Mouse (Mus musculus): ENCODE data around the gene Ak8. TPM values are rescaled to one million over a fixed set of nuclear protein-coding genes. Genes with fewer than 3 reads are reported as not detected.
A peak's percentile ranks its signal among the peaks of the same experiment; 100 is the strongest.

Gene Ak8
- polyA plus RNA-seq, 1 experiment from 2014 or later = 2.0 TPM

DNA sequence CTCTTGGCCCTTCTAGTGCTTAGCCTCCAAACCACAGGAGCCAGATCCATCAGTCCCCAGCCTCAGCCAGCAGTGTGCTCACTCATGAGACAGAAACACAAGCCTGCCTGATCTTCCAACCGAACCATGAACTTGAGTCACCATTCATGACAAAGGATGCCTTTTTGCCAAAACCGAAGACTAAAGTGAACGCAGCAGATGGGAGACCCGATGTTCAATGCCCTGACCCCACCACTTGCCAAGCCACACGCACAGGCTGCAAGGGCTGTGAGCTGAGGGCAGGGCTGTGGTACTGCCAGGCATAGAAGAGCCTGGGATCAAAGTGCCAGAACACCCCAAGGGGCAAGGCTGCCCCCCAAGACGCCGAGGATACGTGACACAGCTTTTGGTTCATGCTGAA is 13.1 kb downstream of the Ak8 start:
- no peaks in the 10 kb centered on the region for H3K9me3 ChIP-seq (ENCODE audit: control insufficient read depth, low read length)
- peaks cover 12% of the 10 kb centered on the region for H3K4me1 ChIP-seq (ENCODE audit: control insufficient read depth, insufficient read depth, low read length)
- H3K27ac ChIP-seq (replicated peaks; ENCODE audit: low read depth, low read length) = peak overlapping the region; percentile 74
- peak overlapping the region; percentile 3; the same call in 1 of the 2 replicates for H3K9ac ChIP-seq (ENCODE audit: low read depth, low read length)
- DNase-seq (ENCODE audit: low spot score) = no peak
- H3K4me3 ChIP-seq (ENCODE audit: low read depth, low read length) = no peak overlapping the region
- no peaks in the 10 kb centered on the region for H3K27me3 ChIP-seq (replicated peaks; ENCODE audit: control insufficient read depth, insufficient read depth, low read length)
- WGBS = 81% methylated on average over 8 of the region's 8 CpGs
- H3K36me3 ChIP-seq (ENCODE audit: control insufficient read depth, insufficient read depth, low read length) = no peaks in the 10 kb centered on the region
- ATAC-seq (ENCODE audit: low read depth) = no peak
- no peak overlapping the region for H3K4me2 ChIP-seq (ENCODE audit: low read depth, low read length)

DNA sequence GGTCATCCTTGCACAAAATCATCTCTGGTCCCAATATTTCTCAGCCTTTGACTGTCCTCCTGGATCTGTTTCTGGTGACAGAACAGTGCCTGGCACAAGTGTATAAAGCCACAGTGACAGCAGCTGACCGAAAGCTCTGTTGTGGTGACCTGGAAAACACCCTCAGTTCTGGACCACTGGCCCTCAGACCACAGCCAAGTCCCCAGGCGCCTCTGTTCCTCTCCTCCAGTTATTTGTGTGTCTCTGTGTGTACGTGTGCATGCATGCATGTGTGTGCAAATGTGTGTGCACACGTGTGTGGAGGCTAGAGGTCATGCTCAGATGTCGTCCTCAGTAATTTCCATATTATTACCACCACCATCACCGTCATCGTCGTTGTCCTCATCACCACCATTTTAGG is 22.5 kb downstream of the Ak8 start:
- Histone ChIP-seq H3K4me1 (ENCODE audit: control insufficient read depth, insufficient read depth, low read length) (no peaks in the 10 kb centered on the region), H3K36me3 (ENCODE audit: control insufficient read depth, insufficient read depth, low read length) (no peaks in the 10 kb centered on the region), H3K27ac (replicated peaks; ENCODE audit: low read depth, low read length) (no peak overlapping the region), H3K9ac (ENCODE audit: low read depth, low read length) (no peak overlapping the region), H3K27me3 (replicated peaks; ENCODE audit: control insufficient read depth, insufficient read depth, low read length) (no peaks in the 10 kb centered on the region), H3K9me3 (ENCODE audit: control insufficient read depth, low read length) (no peaks in the 10 kb centered on the region), H3K4me2 (ENCODE audit: low read depth, low read length) (no peak overlapping the region), H3K4me3 (ENCODE audit: low read depth, low read length) (no peak overlapping the region)
- WGBS = 86% methylated on average over 8 of the region's 8 CpGs
- no peak for ATAC-seq (ENCODE audit: low read depth)
- DNase-seq (ENCODE audit: low spot score) = no peak

DNA sequence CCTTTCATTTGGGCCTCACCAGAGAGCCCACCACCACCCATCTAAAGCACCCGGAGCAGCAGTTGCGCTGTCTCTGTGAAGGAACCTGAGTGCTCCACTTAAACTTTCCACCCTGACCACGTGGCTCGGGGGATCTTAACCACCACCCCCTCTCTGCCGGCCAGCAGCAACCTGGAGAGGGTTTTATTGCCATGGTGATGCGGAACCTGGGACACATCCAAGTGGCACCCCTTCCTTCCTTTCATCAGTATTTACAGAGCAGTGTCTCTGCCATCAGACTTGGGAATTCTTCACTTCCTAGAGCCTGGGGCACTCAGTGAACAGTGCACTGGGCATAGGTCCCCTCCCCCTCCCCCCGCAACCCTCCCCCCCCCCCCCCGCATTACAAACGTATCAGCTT is 23.9 kb downstream of the Ak8 start:
- H3K9ac ChIP-seq (ENCODE audit: low read depth, low read length) = no peak overlapping the region
- ATAC-seq (ENCODE audit: low read depth) = no peak

DNA sequence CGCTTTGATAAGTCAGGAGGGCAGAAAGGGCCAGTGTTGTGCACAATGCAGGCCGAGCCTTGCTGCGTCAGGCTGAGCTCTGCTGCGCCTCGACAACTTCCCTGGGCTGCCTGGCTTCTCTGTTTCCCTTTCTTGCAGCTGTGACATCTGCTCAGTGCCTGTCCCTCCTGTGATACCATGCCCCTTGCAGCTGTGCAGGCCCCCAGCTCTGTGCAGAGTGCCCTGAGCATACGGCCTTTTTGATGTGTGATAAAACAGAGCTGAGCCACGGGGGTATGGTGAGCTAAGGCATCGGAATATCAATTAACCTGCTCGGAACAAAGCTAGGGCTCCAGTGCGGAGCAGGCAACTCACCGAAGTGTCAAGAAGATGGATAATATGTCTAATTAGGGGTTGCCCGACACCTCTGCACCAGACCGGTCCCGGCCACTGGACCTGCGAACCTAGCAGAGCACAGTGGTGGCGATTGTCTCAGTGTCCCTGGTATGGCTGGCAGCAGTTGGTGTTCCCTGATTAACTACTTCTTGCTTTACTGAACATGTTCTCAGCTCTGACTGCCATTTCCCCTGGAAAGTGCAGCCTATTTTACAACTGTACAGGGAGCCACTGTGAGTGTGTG is 27.9 kb downstream of the Ak8 start:
- Histone ChIP-seq H3K4me3 (ENCODE audit: low read depth, low read length) (no peak overlapping the region), H3K27me3 (replicated peaks; ENCODE audit: control insufficient read depth, insufficient read depth, low read length) (no peaks in the 10 kb centered on the region), H3K4me2 (ENCODE audit: low read depth, low read length) (no peak overlapping the region), H3K9me3 (ENCODE audit: control insufficient read depth, low read length) (no peaks in the 10 kb centered on the region), H3K9ac (ENCODE audit: low read depth, low read length) (0 out of 2 replicates have a peak overlapping the region, but pooled peaks have one; percentile 15), H3K27ac (replicated peaks; ENCODE audit: low read depth, low read length) (no peak overlapping the region), H3K36me3 (ENCODE audit: control insufficient read depth, insufficient read depth, low read length) (no peaks in the 10 kb centered on the region), H3K4me1 (ENCODE audit: control insufficient read depth, insufficient read depth, low read length) (no peaks in the 10 kb centered on the region)
- DNase-seq (ENCODE audit: low spot score) (peak; percentile 39), ATAC-seq (ENCODE audit: low read depth) (peak; percentile 76; the same call in 1 of the 2 replicates)
- WGBS = 47% methylated on average over 15 of the region's 16 CpGs

More for the DNA sequence above, 23.9 kb downstream of the Ak8 start:
- no peaks in the 10 kb centered on the region for H3K9me3 ChIP-seq (ENCODE audit: control insufficient read depth, low read length)
- H3K4me3 ChIP-seq (ENCODE audit: low read depth, low read length) = no peak overlapping the region
- H3K4me1 ChIP-seq (ENCODE audit: control insufficient read depth, insufficient read depth, low read length) = no peaks in the 10 kb centered on the region
- H3K27ac ChIP-seq (replicated peaks; ENCODE audit: low read depth, low read length) = no peak overlapping the region
- H3K4me2 ChIP-seq (ENCODE audit: low read depth, low read length) = no peak overlapping the region
- no peak for DNase-seq (ENCODE audit: low spot score)
- H3K36me3 ChIP-seq (ENCODE audit: control insufficient read depth, insufficient read depth, low read length) = no peaks in the 10 kb centered on the region
- H3K27me3 ChIP-seq (replicated peaks; ENCODE audit: control insufficient read depth, insufficient read depth, low read length) = no peaks in the 10 kb centered on the region
- WGBS = 48% methylated on average over 9 of the region's 9 CpGs

DNA sequence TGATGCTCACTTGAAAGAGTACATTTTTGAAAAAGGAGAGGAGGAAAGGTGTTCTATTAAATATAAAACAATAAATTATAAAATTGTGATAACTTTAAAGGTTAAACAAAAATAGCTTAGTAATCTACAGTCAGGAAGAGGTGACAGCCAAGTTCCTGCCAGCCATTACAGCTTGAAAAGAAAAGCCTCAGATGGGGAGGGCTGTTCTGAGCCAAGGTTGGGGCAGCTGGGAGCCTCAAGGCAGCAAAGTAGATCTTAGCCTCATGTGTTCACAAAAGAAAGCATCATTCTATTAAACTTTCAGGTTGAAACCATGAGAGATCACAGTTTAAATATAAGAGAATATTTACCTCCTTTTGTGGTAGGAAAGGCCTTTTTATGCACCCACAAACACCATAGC is 30.7 kb downstream of the Ak8 start:
- H3K9me3 ChIP-seq (ENCODE audit: control insufficient read depth, low read length) = no peaks in the 10 kb centered on the region
- no peaks in the 10 kb centered on the region for H3K36me3 ChIP-seq (ENCODE audit: control insufficient read depth, insufficient read depth, low read length)
- DNase-seq (ENCODE audit: low spot score) (no peak), ATAC-seq (ENCODE audit: low read depth) (no peak)
- no peak overlapping the region for H3K27ac ChIP-seq (replicated peaks; ENCODE audit: low read depth, low read length)
- no peaks in the 10 kb centered on the region for H3K27me3 ChIP-seq (replicated peaks; ENCODE audit: control insufficient read depth, insufficient read depth, low read length)
- H3K4me3 ChIP-seq (ENCODE audit: low read depth, low read length) = no peak overlapping the region
- no peak overlapping the region for H3K4me2 ChIP-seq (ENCODE audit: low read depth, low read length)
- no peaks in the 10 kb centered on the region for H3K4me1 ChIP-seq (ENCODE audit: control insufficient read depth, insufficient read depth, low read length)
- H3K9ac ChIP-seq (ENCODE audit: low read depth, low read length) = no peak overlapping the region

DNA sequence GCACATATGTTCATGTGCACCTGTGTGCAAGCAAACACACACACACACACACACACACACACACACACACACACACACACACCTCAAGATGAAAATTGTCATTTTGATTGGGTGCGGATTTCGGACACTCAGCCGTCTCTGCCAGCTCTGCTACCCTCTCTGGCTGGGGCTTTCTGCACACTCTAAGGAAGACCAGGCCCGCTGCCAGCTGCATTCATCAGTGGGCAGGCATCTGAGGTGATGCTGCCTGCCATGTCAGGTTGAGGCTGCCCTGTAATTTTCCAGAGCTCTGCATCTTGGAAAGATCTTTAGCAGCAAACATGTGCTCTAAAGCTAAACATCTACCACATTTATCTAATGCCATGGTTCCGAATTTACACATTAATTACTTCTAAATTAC is 37.1 kb downstream of the Ak8 start:
- Histone ChIP-seq H3K4me2 (ENCODE audit: low read depth, low read length) (no peak overlapping the region), H3K4me3 (ENCODE audit: low read depth, low read length) (no peak overlapping the region), H3K9ac (ENCODE audit: low read depth, low read length) (no peak overlapping the region), H3K27ac (replicated peaks; ENCODE audit: low read depth, low read length) (no peak overlapping the region), H3K4me1 (ENCODE audit: control insufficient read depth, insufficient read depth, low read length) (no peaks in the 10 kb centered on the region; the same call in 1 of the 2 replicates), H3K36me3 (ENCODE audit: control insufficient read depth, insufficient read depth, low read length) (no peaks in the 10 kb centered on the region), H3K27me3 (replicated peaks; ENCODE audit: control insufficient read depth, insufficient read depth, low read length) (no peaks in the 10 kb centered on the region), H3K9me3 (ENCODE audit: control insufficient read depth, low read length) (no peaks in the 10 kb centered on the region)
- ATAC-seq (ENCODE audit: low read depth) (no peak), DNase-seq (ENCODE audit: low spot score) (peak; percentile 34)
- WGBS = 85% methylated on average over 5 of the region's 5 CpGs

DNA sequence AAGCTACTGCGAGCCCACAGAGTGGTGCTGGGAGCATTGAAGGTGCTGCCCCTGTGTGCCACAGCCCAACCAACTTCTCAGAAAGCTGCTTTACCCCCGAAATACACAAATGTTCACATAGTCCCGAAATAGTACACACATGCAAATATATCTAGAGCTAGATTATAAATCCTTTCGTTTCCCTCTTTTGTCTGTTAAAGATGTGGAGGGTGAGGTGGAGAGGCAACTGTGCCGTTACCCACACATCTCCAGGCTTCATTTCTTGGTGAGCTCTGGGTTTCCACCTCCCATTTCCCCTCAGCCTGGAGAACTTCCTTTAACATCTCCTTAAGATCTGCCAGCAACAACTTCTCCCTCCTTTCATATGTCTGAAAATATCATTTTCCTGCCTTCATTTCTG is 40.2 kb downstream of the Ak8 start:
- WGBS = 83% methylated on average over 5 of the region's 5 CpGs
- no peak for DNase-seq (ENCODE audit: low spot score)
- Histone ChIP-seq H3K4me1 (ENCODE audit: control insufficient read depth, insufficient read depth, low read length) (no peaks in the 10 kb centered on the region; the same call in 1 of the 2 replicates), H3K4me3 (ENCODE audit: low read depth, low read length) (no peak overlapping the region), H3K9ac (ENCODE audit: low read depth, low read length) (no peak overlapping the region), H3K4me2 (ENCODE audit: low read depth, low read length) (no peak overlapping the region), H3K9me3 (ENCODE audit: control insufficient read depth, low read length) (no peaks in the 10 kb centered on the region), H3K27me3 (replicated peaks; ENCODE audit: control insufficient read depth, insufficient read depth, low read length) (no peaks in the 10 kb centered on the region), H3K36me3 (ENCODE audit: control insufficient read depth, insufficient read depth, low read length) (no peaks in the 10 kb centered on the region), H3K27ac (replicated peaks; ENCODE audit: low read depth, low read length) (no peak overlapping the region)
- no peak for ATAC-seq (ENCODE audit: low read depth)

DNA sequence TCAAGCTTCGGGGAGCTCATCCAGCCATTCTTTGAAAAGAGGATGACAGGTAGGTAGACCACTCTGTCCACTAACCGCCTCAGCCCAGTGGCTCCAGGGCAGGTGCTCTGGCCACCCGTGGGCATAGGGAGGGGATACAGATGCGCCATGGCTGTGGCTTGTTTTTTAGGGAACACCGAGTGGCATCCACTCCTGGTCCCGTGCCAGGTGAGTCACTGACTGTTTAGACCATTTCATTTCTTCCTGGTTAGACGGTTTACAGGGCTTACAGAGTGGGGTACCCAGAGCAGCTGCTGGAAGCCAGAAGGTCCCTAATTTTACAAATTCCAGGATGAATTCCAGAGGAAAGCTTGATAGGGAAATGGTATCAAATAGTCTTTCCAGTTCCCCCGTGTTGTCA is 42.7 kb downstream of the Ak8 start:
- Histone ChIP-seq H3K27me3 (replicated peaks; ENCODE audit: control insufficient read depth, insufficient read depth, low read length) (no peaks in the 10 kb centered on the region), H3K4me3 (ENCODE audit: low read depth, low read length) (no peak overlapping the region), H3K4me2 (ENCODE audit: low read depth, low read length) (no peak overlapping the region), H3K9me3 (ENCODE audit: control insufficient read depth, low read length) (no peaks in the 10 kb centered on the region), H3K9ac (ENCODE audit: low read depth, low read length) (no peak overlapping the region), H3K27ac (replicated peaks; ENCODE audit: low read depth, low read length) (no peak overlapping the region), H3K4me1 (ENCODE audit: control insufficient read depth, insufficient read depth, low read length) (no peaks in the 10 kb centered on the region; the same call in 1 of the 2 replicates), H3K36me3 (ENCODE audit: control insufficient read depth, insufficient read depth, low read length) (no peaks in the 10 kb centered on the region)
- WGBS = 62% methylated on average over 8 of the region's 8 CpGs
- ATAC-seq (ENCODE audit: low read depth) (no peak), DNase-seq (ENCODE audit: low spot score) (no peak)

DNA sequence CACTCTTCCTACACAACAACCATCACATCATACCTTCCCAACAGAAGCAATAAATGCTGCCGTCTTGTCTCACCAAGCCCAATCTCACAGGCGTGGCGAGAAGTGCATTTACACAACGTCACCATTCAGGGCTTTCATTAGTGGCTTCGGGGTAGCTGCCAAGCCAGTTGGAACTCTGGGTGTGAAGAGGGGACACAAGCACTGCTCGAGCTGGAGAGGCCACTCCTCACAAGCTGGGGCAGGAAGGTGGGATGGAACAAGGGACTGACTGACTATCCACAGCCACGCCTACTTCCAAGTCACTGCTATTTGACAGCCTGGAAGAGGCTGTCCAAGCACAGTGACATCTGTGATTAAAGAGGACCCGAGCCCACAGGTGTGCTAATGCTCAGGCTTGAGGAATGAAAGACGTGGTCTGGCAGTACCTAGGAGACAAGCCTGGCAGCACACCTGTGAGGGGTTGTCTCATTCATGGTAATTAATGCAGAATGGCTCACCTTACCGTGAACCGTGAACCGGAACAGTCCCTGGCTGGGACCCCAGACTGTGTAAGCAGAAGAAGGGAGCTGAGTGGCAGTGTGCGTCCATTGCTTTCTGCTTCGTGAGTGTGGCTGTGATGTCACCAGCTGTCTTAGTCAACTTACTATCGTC is 46.8 kb downstream of the Ak8 start:
- Histone ChIP-seq H3K4me3 (ENCODE audit: low read depth, low read length) (no peak overlapping the region), H3K36me3 (ENCODE audit: control insufficient read depth, insufficient read depth, low read length) (no peaks in the 10 kb centered on the region), H3K4me1 (ENCODE audit: control insufficient read depth, insufficient read depth, low read length) (peaks cover 3% of the 10 kb centered on the region), H3K27ac (replicated peaks; ENCODE audit: low read depth, low read length) (no peak overlapping the region), H3K4me2 (ENCODE audit: low read depth, low read length) (no peak overlapping the region), H3K9ac (ENCODE audit: low read depth, low read length) (no peak overlapping the region), H3K27me3 (replicated peaks; ENCODE audit: control insufficient read depth, insufficient read depth, low read length) (peaks cover 7% of the 10 kb centered on the region; the same call in 1 of the 2 replicates), H3K9me3 (ENCODE audit: control insufficient read depth, low read length) (no peaks in the 10 kb centered on the region)
- ATAC-seq (ENCODE audit: low read depth) = peak; percentile 71
- WGBS = 62% methylated on average over 15 of the region's 15 CpGs
- peak; percentile 33 for DNase-seq (ENCODE audit: low spot score)

All from embryonic facial prominence, embryonic 14.5 days (tissue).